ENCODE assay signal across 8 mouse cellular contexts in the genomic region with DNA sequence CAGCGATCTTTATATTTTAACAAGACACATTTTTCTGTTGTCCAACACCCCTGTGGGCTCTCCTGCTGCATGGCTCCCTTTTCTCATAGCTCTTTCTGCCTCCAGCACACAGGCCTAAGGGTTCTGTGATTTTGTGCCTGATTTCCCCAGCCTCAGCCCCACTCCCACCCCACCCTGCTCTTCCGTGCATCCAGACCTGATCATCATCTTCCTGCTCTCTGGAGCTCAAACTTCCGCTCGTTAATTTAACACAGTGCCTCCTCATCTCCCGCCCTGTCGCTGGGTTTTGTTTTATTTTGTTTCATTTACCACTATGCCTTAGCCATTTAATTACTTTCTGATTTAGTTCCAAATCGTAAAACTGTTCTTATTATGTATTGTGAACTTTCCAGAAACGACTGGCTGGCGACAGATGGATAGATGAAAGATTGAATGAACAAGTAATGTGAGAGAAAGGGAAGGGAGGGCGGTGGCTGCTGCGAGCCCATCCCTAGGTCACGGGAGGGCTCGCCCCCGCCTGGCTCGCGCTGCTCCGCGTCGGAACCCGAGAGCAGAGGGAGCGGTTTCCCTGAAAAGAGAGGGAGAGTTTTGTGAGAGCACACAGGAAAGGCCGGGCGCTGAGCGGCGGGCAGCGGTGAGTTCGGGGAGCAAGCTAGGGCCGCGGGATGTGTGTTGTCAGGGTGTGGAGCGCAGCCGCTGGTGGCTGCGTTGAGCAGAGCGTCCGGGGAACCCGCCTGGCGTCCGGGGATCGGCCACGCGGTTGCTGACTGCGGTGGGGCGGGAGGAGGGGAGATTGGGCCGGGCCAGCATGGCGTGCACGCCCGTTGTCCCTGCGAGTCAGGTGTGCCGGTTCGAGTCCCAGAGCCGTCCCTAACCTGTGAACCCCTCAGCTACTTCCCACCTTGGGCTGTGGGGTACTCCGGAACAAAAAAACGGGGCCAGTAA. TPM values are rescaled to one million over a fixed set of nuclear protein-coding genes. Genes with fewer than 3 reads are reported as not detected.
DNase-seq lines count a peak whose midpoint lies in the region; ATAC-seq lines count a peak whose summit lies in the region.

A gene (plus strand): TSS at position 276 of the 945 bp plus-strand sequence.

- 2% methylated on average over 52 of the region's 52 CpGs for WGBS in hindbrain, embryonic 13.5 days

- peak within 1 kb of the TSS; percentile 70 for H3K4me3 ChIP-seq in hindbrain, embryonic 13.5 days

- peak; percentile 87 for DNase-seq in Muller cell, postnatal 12 days (ENCODE audit: inconsistent ontology term)
- peak; percentile 85 to 88 for DNase-seq in cerebellum, postnatal 10 days
- peak; percentile 54 to 71 for DNase-seq in frontal cortex, postnatal 14 days (ENCODE audit: low spot score in 2 of 2)
- DNase-seq in layer of hippocampus, postnatal 25 days (ENCODE audit: extremely low spot score in 1 of 2, low spot score in 1 of 2): peak; percentile 58 to 78
- peak; percentile 70 for DNase-seq in lung, postnatal 25 days (ENCODE audit: low spot score)
- DNase-seq in retina, embryonic 14.5 days (ENCODE audit: low spot score): peak; percentile 86
- peak; percentile 82 for DNase-seq in thymus, postnatal 4 days

- ATAC-seq in hindbrain, embryonic 13.5 days (ENCODE audit: low FRiP score): peak; percentile 95

- no peaks in the 10 kb centered on the region for H3K27me3 ChIP-seq in hindbrain, embryonic 13.5 days

- H3K4me2 ChIP-seq in hindbrain, embryonic 13.5 days: peak within 1 kb of the TSS; percentile 54

- H3K9ac ChIP-seq in hindbrain, embryonic 13.5 days: peak within 1 kb of the TSS; percentile 87

- peaks cover 7% of the 10 kb centered on the region for H3K36me3 ChIP-seq in hindbrain, embryonic 13.5 days

- H3K4me1 ChIP-seq in hindbrain, embryonic 13.5 days (replicated peaks): peaks cover 5% of the 10 kb centered on the region; the same call in 1 of the 2 replicates

- H3K9me3 ChIP-seq in hindbrain, embryonic 13.5 days: no peaks in the 10 kb centered on the region

- peak within 1 kb of the TSS; percentile 88 for H3K27ac ChIP-seq in hindbrain, embryonic 13.5 days

RNA-seq across cellular contexts. Expression of the gene that starts here (rescaled TPM):
- polyA plus RNA-seq in hindbrain, embryonic 13.5 days (2015; fragmentation: Nextera tagmentation; extraction: Ambion mirVana): 40.4 and 41.8 TPM in 2 replicates
- 10 to 100 TPM; 45.3 to 47.4 TPM for total RNA-seq in layer of hippocampus, postnatal 25 days (2021)

Comparison
In these comparisons a context has a peak if more than half of its experiments do, and no peak if none do; other contexts are left out.
1. Peak in every context shown above with its lines: DNase-seq, ATAC-seq, H3K4me3 ChIP-seq and H3K27ac ChIP-seq.